Mouse (Mus musculus) CD4-positive, CD25-positive, alpha-beta regulatory T cell, adult 2 months (primary cell): ENCODE results near the gene Adar.
"Not testable (repeated sequence)": the region's sequence is repeated elsewhere in the genome, so short reads cannot be mapped to it uniquely, and the experiment has no call there.

Experiments
- DNase-seq: peaks from one replicate; pipeline ENCODE4 v3.0.0-alpha.2; 2012; ENCODE audit warnings: low read depth, low spot score

Gene Adar

DNA sequence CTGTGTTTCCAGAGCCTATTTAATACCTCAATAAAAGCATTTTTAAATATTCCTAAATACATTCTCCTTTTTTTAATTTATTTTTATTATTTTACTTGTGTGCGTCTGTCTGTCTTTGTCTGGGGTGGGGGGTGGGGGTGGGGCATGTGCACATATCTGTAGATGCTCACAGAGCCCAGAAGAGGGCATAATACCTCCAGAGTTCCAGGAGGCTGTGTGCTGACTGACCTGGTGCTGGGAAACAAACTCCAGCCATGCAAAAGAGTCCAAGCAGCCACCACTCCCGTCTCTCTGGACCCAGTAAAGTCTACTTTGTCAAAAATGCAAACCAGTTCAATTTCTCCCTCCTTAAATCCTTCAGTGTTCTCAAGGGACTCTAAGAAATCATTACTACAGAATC is 79.8 kb downstream of the Adar start:
- DNase-seq, result no peak

DNA sequence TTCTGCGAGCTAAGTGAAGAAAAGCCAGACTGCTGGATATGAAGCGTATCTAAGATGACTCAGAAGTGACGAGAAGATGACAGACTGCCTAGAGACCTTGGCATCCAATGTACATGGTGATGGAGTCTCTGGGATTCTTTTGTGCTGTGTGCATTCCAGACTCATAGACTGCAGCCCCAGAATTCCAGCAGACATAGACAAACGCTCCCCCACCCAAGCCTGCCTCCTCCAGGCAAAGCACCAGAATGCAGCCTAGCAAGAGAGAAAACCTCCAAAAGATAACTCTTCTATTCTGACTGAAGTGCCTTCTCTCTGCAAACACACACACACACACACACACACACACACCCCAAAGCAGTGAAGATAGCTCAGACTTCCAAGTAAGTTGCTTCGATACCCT is 80.9 kb downstream of the Adar start:
- no peak for DNase-seq

DNA sequence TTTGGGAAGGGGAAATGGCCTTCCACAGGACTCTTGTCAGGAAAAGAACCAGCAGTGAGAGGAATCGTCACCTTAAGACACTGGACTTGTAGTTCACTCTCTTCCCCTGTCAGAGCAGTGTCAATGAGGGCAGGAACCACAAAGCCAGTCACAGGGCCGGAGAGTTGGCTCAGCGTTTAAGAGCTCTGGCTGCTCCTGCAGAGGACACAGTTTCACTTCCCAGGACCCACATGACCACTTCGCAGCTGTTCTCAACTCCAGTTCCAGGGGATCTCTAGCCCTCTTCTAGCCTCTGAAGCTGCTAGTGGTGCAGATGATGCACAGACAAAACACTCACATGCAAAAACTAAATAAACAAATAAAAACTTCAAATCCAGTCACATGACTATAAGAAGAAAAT is 81.5 kb downstream of the Adar start:
- no peak for DNase-seq

DNA sequence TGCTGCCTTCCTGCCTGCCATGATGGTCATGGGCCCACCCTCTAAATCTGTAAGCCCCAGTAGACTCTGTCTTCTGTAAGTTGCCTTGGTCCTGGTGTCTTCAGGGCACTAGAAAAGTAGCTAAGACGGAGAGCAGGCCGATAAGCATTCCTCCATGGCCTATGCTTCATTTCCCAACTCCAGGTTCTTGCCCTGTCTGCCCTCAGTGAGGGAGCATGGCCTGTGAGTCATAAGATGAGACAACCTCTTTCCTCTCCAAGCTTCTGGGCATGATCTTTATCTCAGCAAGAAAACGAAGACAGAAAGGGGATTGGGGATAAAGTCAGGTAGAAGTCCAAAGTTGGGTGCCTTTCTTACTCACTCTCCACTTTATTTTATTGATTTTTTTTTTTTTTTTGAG is 83.7 kb downstream of the Adar start:
- no peak for DNase-seq

DNA sequence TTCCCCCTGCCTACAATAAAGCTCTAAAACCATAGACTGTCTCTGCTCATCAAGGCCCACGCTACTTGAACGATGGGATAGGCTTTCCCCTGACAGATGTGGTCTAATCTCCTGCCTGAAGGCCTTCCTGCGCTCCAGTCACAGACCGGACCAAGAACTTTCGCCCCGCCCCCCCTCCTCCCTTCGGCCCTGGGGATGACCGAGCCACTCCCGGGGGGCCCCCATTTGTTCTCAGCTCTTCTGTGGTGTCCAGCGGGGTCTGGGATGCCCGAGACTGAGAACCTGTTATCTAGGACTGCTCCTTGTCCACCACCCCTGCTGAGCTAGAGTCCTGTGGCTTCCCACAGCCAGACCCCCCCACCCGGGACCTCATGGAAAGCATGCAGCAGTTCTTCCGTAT is 84.7 kb downstream of the Adar start:
- DNase-seq, result no peak

DNA sequence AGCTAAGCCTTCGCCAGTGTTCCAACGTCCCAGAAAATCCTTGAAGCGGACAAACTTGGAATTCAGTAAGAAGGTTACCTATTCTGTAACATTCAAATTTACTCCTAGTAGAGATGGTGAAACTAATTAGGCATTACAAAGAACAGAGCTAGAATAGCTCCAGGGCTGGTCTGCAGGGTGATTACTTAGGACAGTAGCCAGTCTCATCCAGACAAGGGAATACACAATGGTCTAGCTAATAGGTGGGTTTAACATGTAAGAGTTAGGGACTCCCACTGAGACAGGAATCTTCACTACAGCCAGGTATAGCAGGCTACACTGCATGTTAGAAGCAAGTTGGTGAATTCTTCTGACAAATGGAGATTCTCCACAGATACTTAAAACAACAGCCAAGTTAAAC is 85.3 kb downstream of the Adar start:
- not testable (repeated sequence) for DNase-seq

DNA sequence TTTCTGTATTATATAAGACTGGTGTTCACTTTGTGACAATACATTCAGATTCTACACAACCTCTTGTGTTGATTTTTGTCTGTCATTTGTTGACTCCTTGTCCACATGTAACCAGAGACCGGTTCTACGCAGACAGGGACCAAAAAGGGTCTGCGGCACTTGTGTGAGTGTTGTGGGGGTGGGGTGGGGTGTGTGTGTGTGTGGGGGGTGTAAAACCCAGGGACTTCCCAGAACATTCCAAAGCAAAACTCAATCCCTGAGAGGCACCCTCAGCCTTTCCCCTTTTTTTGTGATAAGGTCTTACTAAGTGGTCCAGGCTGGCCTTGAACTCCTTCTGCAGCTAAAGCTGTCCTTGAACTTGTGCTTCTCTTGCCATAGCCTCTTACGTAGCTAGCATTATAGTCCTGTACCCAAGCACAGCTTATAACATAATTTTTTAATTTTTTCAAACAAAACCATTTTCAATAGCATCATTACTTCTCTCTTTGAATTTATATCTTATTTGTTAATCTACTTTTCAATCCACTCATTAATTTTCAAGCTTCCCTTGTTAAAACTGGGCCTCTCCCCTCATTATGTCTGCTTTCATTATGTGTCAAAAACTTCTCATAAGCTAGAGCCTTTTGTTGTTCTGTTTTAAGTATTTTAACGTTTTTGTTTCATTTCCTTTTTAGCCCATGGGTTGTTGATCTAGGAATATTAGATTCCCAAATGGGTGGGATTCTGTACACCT is 86.1 kb downstream of the Adar start:
- peak; percentile 35 for DNase-seq

DNA sequence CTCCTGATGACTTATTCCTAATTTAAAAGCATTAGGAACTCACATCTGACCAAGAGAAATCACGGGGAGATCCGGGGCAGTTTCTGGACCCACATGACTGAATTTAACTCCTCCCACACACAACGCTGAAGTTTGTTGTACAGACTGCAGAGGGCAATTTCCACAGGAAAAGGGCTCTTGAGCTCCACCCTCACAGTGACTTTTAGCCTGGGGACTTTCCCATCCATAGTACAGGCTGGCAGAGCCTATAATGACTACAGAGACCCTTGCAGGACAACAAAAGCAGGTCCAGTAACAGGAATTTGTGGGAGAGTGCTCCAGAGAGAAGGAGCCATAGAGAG is 86.7 kb downstream of the Adar start:
- peak; percentile 87 for DNase-seq

DNA sequence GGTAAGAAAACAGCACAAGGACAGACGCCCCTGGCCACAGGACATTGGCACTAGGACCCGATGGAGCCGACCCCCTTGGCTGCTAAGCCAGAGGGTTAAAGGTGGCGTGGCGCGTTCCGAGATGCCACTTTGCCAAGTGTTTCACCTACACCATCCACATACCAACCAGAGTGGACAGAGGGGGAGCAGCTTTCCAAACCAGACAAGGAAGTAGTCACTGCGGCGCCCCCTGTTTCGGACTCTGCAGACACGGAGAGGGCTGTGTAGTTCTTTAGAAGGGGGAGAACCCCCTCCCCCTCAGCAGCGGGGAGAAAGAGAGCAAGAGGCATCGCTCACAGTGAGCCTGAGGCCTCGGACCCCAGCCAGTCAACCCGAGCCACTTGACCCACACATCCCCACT is 88.1 kb downstream of the Adar start:
- DNase-seq, result no peak
